In genomic region chr19:47531309-47531708, GRCm38 (mm10) we compare ENCODE assay signal across 13 mouse cellular contexts. TPM values are rescaled to one million over a fixed set of nuclear protein-coding genes. Genes with fewer than 3 reads are reported as not detected.
DNase-seq lines count a peak whose midpoint lies in the region; ATAC-seq and TF ChIP-seq lines count a peak whose summit lies in the region.
"Had no signal": no experiment of that assay in that cellular context is flagged by ENCODE, and none has a peak within 500 bp of the region (broad histone marks: within the 10 kb centered on the region; RNA-seq: fewer than 3 reads in every experiment).

No protein-coding gene starts in this region.

- no peak overlapping the region for H3K9ac ChIP-seq in liver, postnatal 0 days (replicated peaks)
- H3K9ac ChIP-seq: embryonic facial prominence, embryonic 12.5 days; forebrain, postnatal 0 days had no signal

- TF ChIP-seq CTCF in thymus, adult 2 months (IDR thresholded peaks at IDR 0.05; ENCODE audit: borderline replicate concordance, control insufficient read depth, extremely low read depth, insufficient read depth, low read length, poor library complexity): no peak
- TF ChIP-seq CTCF in liver, postnatal 0 days (IDR thresholded peaks at IDR 0.05; ENCODE audit: low read depth): no peak

- H3K4me1 ChIP-seq in thymus, adult 2 months (replicated peaks; ENCODE audit: control insufficient read depth, insufficient read depth, low read length): peaks cover 31% of the 10 kb centered on the region
- H3K4me1 ChIP-seq in liver, postnatal 0 days (ENCODE audit: insufficient read depth): peaks cover 17% of the 10 kb centered on the region

- H3K36me3 ChIP-seq in thymus, adult 2 months (ENCODE audit: control insufficient read depth, insufficient read depth, low read length): no peaks in the 10 kb centered on the region
- peaks cover 6% of the 10 kb centered on the region; the same call in 1 of the 2 replicates for H3K36me3 ChIP-seq in liver, postnatal 0 days (replicated peaks; ENCODE audit: insufficient read depth, low read length)

- no peak overlapping the region for H3K4me3 ChIP-seq in thymus, adult 2 months (ENCODE audit: control insufficient read depth, insufficient read depth, low read length)
- no peak overlapping the region for H3K4me3 ChIP-seq in liver, postnatal 0 days (ENCODE audit: low read depth, low read length)
- H3K4me3 ChIP-seq: embryonic facial prominence, embryonic 12.5 days; heart, adult 2 months had no signal

- H3K9me3 ChIP-seq in liver, postnatal 0 days (ENCODE audit: low read length): peaks cover 2% of the 10 kb centered on the region; the same call in 1 of the 2 replicates

- DNase-seq in thymus, adult 2 months: no peak
- no peak for DNase-seq in thymus, adult 18-20 months
- peak; percentile 40 for DNase-seq in liver, postnatal 0 days
- peak; percentile 27 for DNase-seq in thymus, postnatal 25 days
- no peak for DNase-seq in left cerebral cortex, postnatal 14 days (ENCODE audit: low spot score in 2 of 2)
- no peak for DNase-seq in left cerebral cortex, postnatal 10 days (ENCODE audit: extremely low spot score in 1 of 2, low spot score in 2 of 2)
- DNase-seq: cerebellum, adult 9-11 months; forebrain, postnatal 0 days; heart, adult 2 months; heart, postnatal 36 days; spleen, adult 18-20 months had no signal

- 0 out of 2 replicates have a peak overlapping the region, but pooled peaks have one; percentile 23 for H3K4me2 ChIP-seq in liver, postnatal 0 days (ENCODE audit: low read depth, low read length)
- H3K4me2 ChIP-seq: embryonic facial prominence, embryonic 12.5 days had no signal

- 5% methylated on average over 5 of the region's 5 CpGs for WGBS in thymus, adult 2 months
- WGBS in liver, postnatal 0 days (ENCODE audit: insufficient replicate concordance): 31% methylated on average over 5 of the region's 5 CpGs

- intact Hi-C loops in left cerebral cortex, postnatal 14 days (cut with DNase I): no loop called here
- intact Hi-C loops in left cerebral cortex, postnatal 10 days (cut with DNase I): no loop called here

- peak; percentile 73 for TF ChIP-seq EP300 in liver, postnatal 0 days (IDR thresholded peaks at IDR 0.05; ENCODE audit: low read depth)

- peak overlapping the region; percentile 22; the same call in 1 of the 2 replicates for H3K27ac ChIP-seq in thymus, adult 2 months (ENCODE audit: control insufficient read depth, insufficient read depth, low read length)
- H3K27ac ChIP-seq in liver, postnatal 0 days (ENCODE audit: low read depth): peak overlapping the region; percentile 71
- H3K27ac ChIP-seq: embryonic facial prominence, embryonic 12.5 days; heart, adult 2 months had no signal

- ATAC-seq in erythroblast, adult 5-6 weeks (replicated peaks; ENCODE audit: low FRiP score, poor library complexity, severe bottlenecking): peak; percentile 97
- ATAC-seq in liver, postnatal 0 days: peak; percentile 90
- ATAC-seq: forebrain, postnatal 0 days had no signal

- no peak for TF ChIP-seq POLR2A in thymus, adult 2 months (IDR thresholded peaks at IDR 0.05; ENCODE audit: control insufficient read depth, extremely low read depth, insufficient read depth, low read length, poor library complexity)

- no peaks in the 10 kb centered on the region for H3K27me3 ChIP-seq in thymus, adult 2 months (ENCODE audit: control insufficient read depth, insufficient read depth, low read length)
- H3K27me3 ChIP-seq in liver, postnatal 0 days (ENCODE audit: insufficient read depth, low read length): no peaks in the 10 kb centered on the region
- H3K27me3 ChIP-seq: embryonic facial prominence, embryonic 12.5 days had no signal

RNA-seq across cellular contexts. Expression of gene Stn1, which starts 6.0 kb away (rescaled TPM):
- 24.2 and 24.8 TPM in 2 replicates for polyA plus RNA-seq in thymus, adult 2 months (2012; rRNA removed)
- total RNA-seq in erythroblast, adult 5-6 weeks (2015; ENCODE audit: low replicate concordance): 3.8 TPM in 2 replicates
- 7.1 and 8.2 TPM in 2 replicates for total RNA-seq in erythroblast, adult 5-6 weeks (2017; ENCODE audit: low replicate concordance)
- 4.4 and 5.4 TPM in 2 replicates for polyA plus RNA-seq in liver, postnatal 0 days (2015; fragmentation: Nextera tagmentation; extraction: Ambion mirVana)
- total RNA-seq in left cerebral cortex, postnatal 14 days (2021): 10 to 100 TPM; 28.5 to 29.9 TPM
- total RNA-seq in left cerebral cortex, postnatal 10 days (2021): 10 to 100 TPM; 33.9 to 39.4 TPM

RNA-seq across cellular contexts. Expression of gene Slk, which starts 48.2 kb away (rescaled TPM):
- 11.5 and 12.2 TPM in 2 replicates for polyA plus RNA-seq in thymus, adult 2 months (2012; rRNA removed)
- 74.0 and 81.3 TPM in 2 replicates for total RNA-seq in erythroblast, adult 5-6 weeks (2015; ENCODE audit: low replicate concordance)
- total RNA-seq in erythroblast, adult 5-6 weeks (2017; ENCODE audit: low replicate concordance): 96.8 and 148 TPM in 2 replicates
- polyA plus RNA-seq in liver, postnatal 0 days (2015; fragmentation: Nextera tagmentation; extraction: Ambion mirVana): 6.0 and 6.5 TPM in 2 replicates
- 10 to 100 TPM; 44.4 to 47.0 TPM for total RNA-seq in left cerebral cortex, postnatal 14 days (2021)
- 10 to 100 TPM; 35.3 to 36.1 TPM for total RNA-seq in left cerebral cortex, postnatal 10 days (2021)

Comparison
In these comparisons a context has a peak if more than half of its experiments do, and no peak if none do; other contexts are left out.
1. DNase-seq: peak in liver, postnatal 0 days (single experiment) and thymus, postnatal 25 days (single experiment); none in thymus, adult 2 months (single experiment), thymus, adult 18-20 months (0 of 2), left cerebral cortex, postnatal 14 days (0 of 2) and left cerebral cortex, postnatal 10 days (0 of 2).